Mouse (Mus musculus): Measurements from ENCODE around the gene Slc27a4. TPM values are rescaled to one million over a fixed set of nuclear protein-coding genes. Genes with fewer than 3 reads are reported as not detected.
A peak's percentile ranks its signal among the peaks of the same experiment; 100 is the strongest.

The Slc27a4 gene
- polyA plus RNA-seq, 1 experiment from 2014 or later: 27.8 TPM

DNA sequence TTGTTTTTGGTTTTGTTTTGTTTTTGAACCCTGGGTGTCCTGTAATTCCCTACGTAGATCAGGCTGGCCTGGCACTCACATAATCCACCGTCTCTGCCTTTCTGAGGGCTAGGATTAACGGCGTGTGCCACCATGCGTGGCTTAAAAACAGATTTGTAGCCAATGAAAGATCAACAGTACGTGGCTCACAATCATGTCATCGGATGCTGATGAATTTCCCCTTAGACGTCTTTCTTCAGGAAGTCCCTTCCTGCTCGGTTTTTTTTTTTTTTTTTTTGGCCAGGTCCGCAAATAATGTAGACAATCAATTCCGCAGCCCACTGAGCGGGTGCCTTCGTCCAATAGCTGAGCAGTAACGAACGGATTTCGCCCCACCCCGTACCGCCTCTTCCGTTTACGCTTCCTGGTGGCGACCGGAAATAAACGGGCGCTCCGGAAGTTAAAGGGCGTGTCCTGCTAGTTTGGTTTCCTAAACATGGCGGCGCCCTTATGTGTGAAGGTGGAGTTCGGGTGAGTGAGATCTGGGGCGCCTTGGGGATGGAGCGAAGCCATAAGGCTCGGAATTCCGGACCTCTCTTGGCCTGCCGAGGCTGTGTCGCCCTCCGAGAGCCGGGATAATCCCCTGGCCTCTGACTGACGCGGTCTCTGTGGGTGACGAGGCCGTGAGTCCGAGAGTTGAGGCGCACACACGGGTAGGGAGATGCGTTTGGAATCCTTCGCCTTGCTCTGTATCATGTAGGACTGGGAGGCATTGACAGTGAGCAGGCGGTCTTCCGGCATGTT is 24.7 kb downstream of the Slc27a4 start:
- Histone ChIP-seq H3K4me1 (peaks cover 16% of the 10 kb centered on the region), H3K27ac (replicated peaks) (peak overlapping the region; percentile 93), H3K4me2 (replicated peaks) (peak overlapping the region; percentile 95), H3K27me3 (no peaks in the 10 kb centered on the region), H3K36me3 (no peaks in the 10 kb centered on the region; the same call in 1 of the 2 replicates), H3K4me3 (peak overlapping the region; percentile 96), H3K9ac (replicated peaks) (peak overlapping the region; percentile 75), H3K9me3 (no peaks in the 10 kb centered on the region)
- ATAC-seq (ENCODE audit: low FRiP score, low read depth): peak; percentile 94
- WGBS: under 1% methylated on average over 48 of the region's 48 CpGs

DNA sequence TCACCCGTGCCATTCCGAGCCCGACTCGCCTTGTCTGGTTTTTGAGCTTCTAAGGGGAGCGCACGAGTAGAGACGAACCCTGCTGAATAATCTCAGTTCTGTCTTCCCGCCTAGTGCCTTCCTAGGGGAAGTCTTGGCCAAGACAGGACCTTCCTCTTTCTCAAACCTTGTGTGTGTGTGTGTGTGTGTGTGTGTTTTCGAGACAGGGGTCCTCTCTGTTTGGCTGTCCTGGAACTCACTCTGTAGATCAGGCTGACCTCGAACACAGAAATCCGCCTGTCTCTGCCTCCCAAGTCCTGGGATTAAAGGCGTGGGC is 25.2 kb downstream of the Slc27a4 start:
- 0 out of 2 replicates have a peak, but pooled peaks have one; percentile 21 for ATAC-seq (ENCODE audit: low FRiP score, low read depth)
- no peaks in the 10 kb centered on the region for H3K9me3 ChIP-seq
- WGBS: 6% methylated on average over 12 of the region's 12 CpGs
- H3K4me2 ChIP-seq (replicated peaks): peak overlapping the region; percentile 95
- no peaks in the 10 kb centered on the region for H3K27me3 ChIP-seq
- peaks cover 16% of the 10 kb centered on the region for H3K4me1 ChIP-seq
- H3K9ac ChIP-seq (replicated peaks): peak overlapping the region; percentile 75
- no peak overlapping the region for H3K27ac ChIP-seq (replicated peaks)
- peaks cover 2% of the 10 kb centered on the region for H3K36me3 ChIP-seq
- peak overlapping the region; percentile 96 for H3K4me3 ChIP-seq

DNA sequence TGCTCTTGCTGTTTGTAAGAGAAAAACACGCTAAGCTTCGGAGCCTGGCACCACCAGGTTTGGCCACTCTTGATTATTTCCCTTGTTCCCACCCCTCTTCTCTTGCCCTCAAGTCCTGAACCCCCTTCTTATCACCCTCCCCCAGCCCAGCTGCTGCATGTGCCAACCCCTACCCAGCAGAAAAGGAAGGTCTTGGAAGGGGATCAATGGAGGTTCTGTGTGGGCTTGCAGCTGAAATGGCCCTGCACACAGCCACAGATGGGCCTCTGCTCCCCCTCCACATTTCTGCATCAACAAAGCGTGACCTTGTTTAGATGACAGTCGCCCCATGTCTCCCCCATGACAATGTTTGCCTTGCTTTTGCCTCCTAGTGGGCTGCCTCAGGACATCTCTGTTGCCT is 28.7 kb downstream of the Slc27a4 start:
- Histone ChIP-seq H3K36me3 (peaks cover 13% of the 10 kb centered on the region), H3K27me3 (no peaks in the 10 kb centered on the region), H3K9me3 (no peaks in the 10 kb centered on the region), H3K4me2 (replicated peaks) (no peak overlapping the region), H3K27ac (replicated peaks) (no peak overlapping the region), H3K9ac (replicated peaks) (no peak overlapping the region), H3K4me3 (no peak overlapping the region), H3K4me1 (peaks cover 31% of the 10 kb centered on the region)
- WGBS: 94% methylated on average over 4 of the region's 4 CpGs
- no peak for ATAC-seq (ENCODE audit: low FRiP score, low read depth)

DNA sequence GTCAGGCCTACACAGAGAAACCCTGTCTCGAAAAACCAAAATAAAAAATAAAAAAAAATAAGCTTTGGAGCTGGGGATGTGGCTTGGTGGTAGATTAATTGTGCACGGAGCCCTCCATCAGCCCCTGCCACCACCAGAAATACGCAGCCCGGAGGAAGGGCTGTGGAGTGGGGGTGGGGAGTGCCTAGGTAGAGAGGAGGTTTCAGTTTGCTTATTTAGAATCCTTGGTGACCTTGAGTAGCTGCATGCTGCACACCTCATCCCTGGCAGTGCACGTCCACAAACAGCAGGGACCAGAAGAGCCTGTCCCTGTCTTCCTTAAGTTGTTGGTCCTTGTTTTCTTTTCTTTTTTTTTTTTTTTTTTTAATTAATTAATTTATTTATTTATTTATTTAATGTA is 31.4 kb downstream of the Slc27a4 start:
- Histone ChIP-seq H3K4me3 (no peak overlapping the region), H3K27me3 (no peaks in the 10 kb centered on the region), H3K9me3 (no peaks in the 10 kb centered on the region), H3K27ac (replicated peaks) (no peak overlapping the region), H3K4me1 (peaks cover 30% of the 10 kb centered on the region), H3K4me2 (replicated peaks) (no peak overlapping the region), H3K9ac (replicated peaks) (no peak overlapping the region), H3K36me3 (peaks cover 13% of the 10 kb centered on the region)
- 95% methylated on average over 5 of the region's 5 CpGs for WGBS
- ATAC-seq (ENCODE audit: low FRiP score, low read depth): no peak

DNA sequence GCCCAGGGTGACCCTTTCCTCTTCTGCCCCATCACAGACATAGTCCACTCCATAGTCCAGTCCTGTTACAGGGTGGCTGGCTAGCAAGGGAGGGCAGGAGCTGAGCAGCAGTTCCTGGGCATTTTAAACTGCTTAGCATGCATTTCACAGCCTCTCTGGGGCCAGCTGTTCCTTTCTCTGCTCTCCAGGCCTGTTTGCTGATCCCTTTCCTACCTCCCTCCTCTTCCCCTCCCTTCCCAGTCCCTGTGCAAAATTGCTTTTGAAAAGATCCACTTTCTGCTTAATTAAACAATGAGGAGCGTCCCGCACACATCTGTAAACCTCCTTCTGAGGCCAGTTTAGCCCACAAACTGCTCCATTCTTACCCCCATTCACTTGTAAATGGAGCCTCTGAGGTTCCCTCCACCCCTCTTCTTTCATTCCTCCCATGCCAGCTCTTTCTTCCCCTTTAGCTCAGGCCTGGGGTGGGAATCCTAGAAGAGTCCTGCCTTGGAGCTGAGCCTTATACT is 33.0 kb downstream of the Slc27a4 start:
- peaks cover 44% of the 10 kb centered on the region for H3K4me1 ChIP-seq
- H3K4me3 ChIP-seq: peak overlapping the region; percentile 6; the same call in 1 of the 2 replicates
- peak overlapping the region; percentile 27 for H3K4me2 ChIP-seq (replicated peaks)
- 4% methylated on average over 2 of the region's 2 CpGs for WGBS
- H3K9ac ChIP-seq (replicated peaks): peak overlapping the region; percentile 29; the same call in 1 of the 2 replicates
- no peaks in the 10 kb centered on the region for H3K27me3 ChIP-seq
- H3K27ac ChIP-seq (replicated peaks): peak overlapping the region; percentile 95
- no peaks in the 10 kb centered on the region for H3K9me3 ChIP-seq
- ATAC-seq (ENCODE audit: low FRiP score, low read depth): peak; percentile 66
- peaks cover 13% of the 10 kb centered on the region for H3K36me3 ChIP-seq

DNA sequence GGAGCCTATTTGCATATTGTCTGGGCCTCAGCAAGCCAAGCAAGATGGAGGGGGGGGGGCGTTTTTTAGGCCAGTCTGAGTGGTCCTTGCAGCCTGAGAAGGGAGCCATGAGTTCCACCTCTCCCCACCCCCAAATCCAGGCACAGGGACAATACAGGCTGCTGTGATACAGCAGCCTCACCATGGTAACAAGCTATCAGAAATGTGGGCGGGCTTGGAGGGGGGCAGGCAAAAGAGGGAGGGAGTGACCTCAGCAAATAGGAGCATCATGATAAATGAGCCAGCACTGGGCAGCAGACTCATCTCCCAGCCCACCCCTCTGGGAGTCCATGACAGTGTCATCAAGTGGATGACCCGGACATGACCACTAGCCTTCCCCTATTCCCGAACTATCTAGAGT is 37.0 kb downstream of the Slc27a4 start:
- Histone ChIP-seq H3K27me3 (peaks cover 9% of the 10 kb centered on the region; the same call in 1 of the 2 replicates), H3K4me3 (no peak overlapping the region), H3K4me2 (replicated peaks) (peak overlapping the region; percentile 16), H3K36me3 (peaks cover 14% of the 10 kb centered on the region; the same call in 1 of the 2 replicates), H3K4me1 (peaks cover 60% of the 10 kb centered on the region), H3K9ac (replicated peaks) (0 out of 2 replicates have a peak overlapping the region, but pooled peaks have one; percentile 16), H3K9me3 (no peaks in the 10 kb centered on the region), H3K27ac (replicated peaks) (peak overlapping the region; percentile 93)
- WGBS: 9% methylated on average over 4 of the region's 4 CpGs
- ATAC-seq (ENCODE audit: low FRiP score, low read depth): peak; percentile 85

DNA sequence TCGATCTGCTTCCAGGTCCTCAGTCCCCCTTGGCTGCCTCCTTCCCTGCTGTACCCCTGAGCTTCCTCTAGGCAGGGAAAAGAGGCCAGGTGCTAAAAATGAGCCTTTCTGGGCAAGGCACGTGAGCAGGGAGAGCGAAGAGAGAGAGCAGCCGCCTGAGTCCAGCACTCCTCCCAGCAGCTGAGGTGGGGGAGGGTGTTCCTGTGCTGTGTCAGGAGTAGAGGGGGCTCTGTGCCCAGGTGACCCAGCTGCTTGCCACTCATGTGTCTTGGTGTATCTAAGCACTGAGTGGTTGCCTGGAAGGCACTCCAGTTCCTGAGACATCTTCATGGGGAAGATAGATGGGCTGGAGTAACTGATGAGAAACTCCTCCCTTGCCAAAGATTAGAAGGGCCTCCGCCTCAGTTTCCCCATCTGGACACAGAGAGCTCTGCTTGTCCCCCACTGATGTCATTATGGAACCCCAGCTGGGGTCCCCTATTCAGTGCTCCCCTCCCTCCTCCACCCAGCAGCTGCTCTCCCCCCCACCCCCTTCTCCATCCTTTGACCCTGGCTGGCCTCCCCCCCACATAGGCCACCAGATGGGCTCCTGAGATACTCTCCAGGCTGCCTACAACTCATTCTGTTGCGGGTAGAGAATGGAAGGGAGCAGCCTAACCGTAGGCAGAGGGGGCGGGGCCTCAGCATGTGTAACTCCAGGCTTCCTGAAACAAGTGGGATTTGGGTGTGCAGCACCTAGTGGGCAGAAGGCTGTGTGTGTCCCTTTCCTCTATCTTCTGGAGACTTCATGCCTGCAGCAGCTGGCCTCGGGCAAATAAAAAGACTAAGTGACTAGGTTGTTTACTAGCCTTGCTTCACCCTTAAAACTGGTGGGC is 41.0 kb downstream of the Slc27a4 start:
- ATAC-seq (ENCODE audit: low FRiP score, low read depth): peak; percentile 41; the same call in 1 of the 2 replicates

DNA sequence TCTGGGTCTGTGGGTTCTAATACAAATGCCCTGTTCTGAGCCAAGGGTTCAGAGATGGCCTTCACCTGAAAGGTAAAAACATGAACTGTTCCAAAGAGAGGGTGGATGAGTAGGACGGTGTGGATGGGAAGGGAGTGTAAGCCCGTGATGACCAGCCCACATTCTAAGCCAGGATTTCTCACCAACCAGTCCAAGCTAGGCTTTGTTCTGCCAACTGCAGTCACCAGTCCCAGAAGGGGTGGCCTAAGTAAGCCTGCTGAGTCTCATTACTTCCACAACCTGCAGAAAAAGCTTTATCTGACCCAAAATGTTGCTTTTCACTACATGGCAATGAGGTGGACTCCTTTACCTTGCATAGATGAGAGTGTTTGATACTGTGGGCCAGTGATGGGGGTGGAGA is 41.7 kb downstream of the Slc27a4 start:
- Histone ChIP-seq H3K4me1 (peaks cover 61% of the 10 kb centered on the region), H3K9ac (replicated peaks) (peak overlapping the region; percentile 98), H3K27ac (replicated peaks) (peak overlapping the region; percentile 97), H3K4me3 (peak overlapping the region; percentile 69), H3K36me3 (peaks cover 14% of the 10 kb centered on the region; the same call in 1 of the 2 replicates), H3K27me3 (peaks cover 15% of the 10 kb centered on the region; the same call in 1 of the 2 replicates), H3K4me2 (replicated peaks) (peak overlapping the region; percentile 69), H3K9me3 (no peaks in the 10 kb centered on the region)
- no peak for ATAC-seq (ENCODE audit: low FRiP score, low read depth)
- 42% methylated on average over 2 of the region's 2 CpGs for WGBS

More for the DNA sequence above, 41.0 kb downstream of the Slc27a4 start:
- H3K27me3 ChIP-seq: peaks cover 15% of the 10 kb centered on the region; the same call in 1 of the 2 replicates
- peak overlapping the region; percentile 69 for H3K4me2 ChIP-seq (replicated peaks)
- H3K9ac ChIP-seq (replicated peaks): peak overlapping the region; percentile 98
- 28% methylated on average over 9 of the region's 9 CpGs for WGBS
- H3K4me3 ChIP-seq: peak overlapping the region; percentile 69
- H3K4me1 ChIP-seq: peaks cover 63% of the 10 kb centered on the region
- H3K27ac ChIP-seq (replicated peaks): peak overlapping the region; percentile 97
- H3K36me3 ChIP-seq: peaks cover 14% of the 10 kb centered on the region; the same call in 1 of the 2 replicates
- no peaks in the 10 kb centered on the region for H3K9me3 ChIP-seq

DNA sequence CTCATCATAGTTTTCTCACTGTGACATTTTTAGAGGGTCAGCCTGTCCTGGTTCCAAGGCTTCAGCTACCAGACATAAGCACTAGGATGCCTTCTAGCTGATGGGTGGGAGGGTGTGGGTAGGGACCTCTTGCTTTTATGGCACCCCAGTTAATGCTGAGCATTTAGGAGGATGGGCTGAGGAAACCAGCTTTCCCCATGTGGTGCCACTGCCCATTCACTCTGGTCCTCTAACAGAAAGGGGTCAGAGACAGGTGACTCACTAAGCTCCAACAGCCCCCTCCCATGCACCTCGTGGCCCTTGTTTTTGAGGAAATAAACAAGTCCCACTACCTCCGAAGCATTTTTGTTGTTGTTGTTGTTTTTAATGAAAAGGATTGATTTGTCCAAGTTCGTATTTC is 42.2 kb downstream of the Slc27a4 start:
- Histone ChIP-seq H3K36me3 (peaks cover 14% of the 10 kb centered on the region; the same call in 1 of the 2 replicates), H3K9me3 (no peaks in the 10 kb centered on the region), H3K27me3 (peaks cover 15% of the 10 kb centered on the region; the same call in 1 of the 2 replicates), H3K4me2 (replicated peaks) (peak overlapping the region; percentile 69), H3K9ac (replicated peaks) (peak overlapping the region; percentile 98), H3K4me1 (peaks cover 58% of the 10 kb centered on the region), H3K4me3 (peak overlapping the region; percentile 69), H3K27ac (replicated peaks) (peak overlapping the region; percentile 97)
- WGBS: 9% methylated on average over 3 of the region's 3 CpGs
- no peak for ATAC-seq (ENCODE audit: low FRiP score, low read depth)

DNA sequence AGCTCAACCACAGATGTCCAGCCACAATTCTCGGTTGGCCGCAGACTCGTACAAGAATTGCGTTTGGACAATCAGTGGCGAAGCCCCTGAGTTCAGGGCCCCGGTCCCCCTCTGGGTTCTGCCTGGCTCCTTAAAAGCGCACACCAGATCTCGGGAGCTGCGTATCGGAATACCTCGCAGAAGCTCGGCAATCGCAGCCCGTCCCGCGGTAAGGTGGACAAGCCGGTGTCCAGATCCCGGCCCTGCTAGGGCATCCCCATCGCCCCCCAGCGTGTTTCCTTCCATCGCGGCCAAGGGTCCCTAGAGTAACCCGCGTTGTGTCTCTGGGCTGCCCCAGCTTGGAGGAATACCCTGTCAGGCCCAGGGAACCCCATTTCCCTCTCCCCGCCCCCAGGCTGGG is 43.2 kb downstream of the Slc27a4 start:
- Histone ChIP-seq H3K9me3 (no peaks in the 10 kb centered on the region), H3K9ac (replicated peaks) (peak overlapping the region; percentile 98), H3K27me3 (peaks cover 15% of the 10 kb centered on the region; the same call in 1 of the 2 replicates), H3K4me2 (replicated peaks) (peak overlapping the region; percentile 69), H3K36me3 (peaks cover 14% of the 10 kb centered on the region; the same call in 1 of the 2 replicates), H3K4me1 (peaks cover 52% of the 10 kb centered on the region), H3K27ac (replicated peaks) (peak overlapping the region; percentile 97), H3K4me3 (peak overlapping the region; percentile 69)
- WGBS: 2% methylated on average over 25 of the region's 25 CpGs
- no peak for ATAC-seq (ENCODE audit: low FRiP score, low read depth)

DNA sequence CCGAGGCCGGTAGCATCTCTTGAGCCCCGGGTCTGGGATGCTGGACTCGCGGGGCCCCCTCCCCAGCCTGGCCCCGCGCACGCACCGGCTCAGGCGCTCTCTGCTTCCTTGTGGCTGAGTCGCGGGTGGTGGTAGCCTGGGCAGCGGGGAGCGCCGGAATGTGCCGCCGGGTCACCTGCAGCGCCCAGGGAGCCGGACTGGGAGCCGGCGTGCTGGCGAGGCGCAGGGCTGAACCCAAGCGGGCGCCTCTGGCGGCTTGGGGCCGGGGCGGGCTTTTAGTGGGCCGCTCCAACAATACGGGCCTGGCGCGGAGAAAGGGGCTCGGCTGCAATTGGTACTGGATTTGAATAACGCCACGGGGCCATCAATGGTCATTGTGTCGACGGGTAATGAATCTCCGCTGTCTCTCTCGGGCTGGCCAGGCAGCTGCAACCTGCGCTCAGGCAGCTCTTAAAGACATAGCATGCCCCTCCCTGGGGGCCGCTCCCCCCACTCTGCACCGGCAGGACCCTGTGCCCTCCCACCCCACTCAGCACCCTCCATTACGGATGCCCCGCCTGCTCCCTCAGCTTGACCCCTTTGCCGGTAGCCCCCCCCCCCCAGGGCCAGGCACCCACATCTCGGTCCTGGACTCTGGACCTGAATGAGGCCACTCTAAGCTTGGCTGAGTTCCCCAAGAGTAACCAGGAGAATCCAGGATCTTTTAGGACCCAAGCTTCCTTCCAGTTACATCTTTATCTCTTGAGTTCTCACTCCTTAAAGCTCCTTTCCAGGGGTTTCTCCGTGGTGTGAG is 43.8 kb downstream of the Slc27a4 start:
- peak overlapping the region; percentile 69 for H3K4me2 ChIP-seq (replicated peaks)
- H3K27ac ChIP-seq (replicated peaks): peak overlapping the region; percentile 97
- peaks cover 52% of the 10 kb centered on the region for H3K4me1 ChIP-seq
- H3K9ac ChIP-seq (replicated peaks): peak overlapping the region; percentile 98
- H3K36me3 ChIP-seq: peaks cover 14% of the 10 kb centered on the region; the same call in 1 of the 2 replicates
- peak overlapping the region; percentile 69 for H3K4me3 ChIP-seq
- H3K27me3 ChIP-seq: peaks cover 15% of the 10 kb centered on the region; the same call in 1 of the 2 replicates
- peak; percentile 59 for ATAC-seq (ENCODE audit: low FRiP score, low read depth)
- H3K9me3 ChIP-seq: no peaks in the 10 kb centered on the region
- WGBS: under 1% methylated on average over 44 of the region's 47 CpGs

All from midbrain, embryonic 12.5 days (tissue).